Mouse (Mus musculus) Muller cell, postnatal 12 days (primary cell): ENCODE results near the gene Gm8374.
A peak's percentile ranks its signal among the peaks of the same experiment; 100 is the strongest.
"Not testable (repeated sequence)": the region's sequence is repeated elsewhere in the genome, so short reads cannot be mapped to it uniquely, and the experiment has no call there.

Source experiments
- DNase-seq: peaks from one replicate; pipeline ENCODE4 v3.0.0-alpha.2; 2015; ENCODE audit errors: inconsistent ontology term

Gene Gm8374

DNA sequence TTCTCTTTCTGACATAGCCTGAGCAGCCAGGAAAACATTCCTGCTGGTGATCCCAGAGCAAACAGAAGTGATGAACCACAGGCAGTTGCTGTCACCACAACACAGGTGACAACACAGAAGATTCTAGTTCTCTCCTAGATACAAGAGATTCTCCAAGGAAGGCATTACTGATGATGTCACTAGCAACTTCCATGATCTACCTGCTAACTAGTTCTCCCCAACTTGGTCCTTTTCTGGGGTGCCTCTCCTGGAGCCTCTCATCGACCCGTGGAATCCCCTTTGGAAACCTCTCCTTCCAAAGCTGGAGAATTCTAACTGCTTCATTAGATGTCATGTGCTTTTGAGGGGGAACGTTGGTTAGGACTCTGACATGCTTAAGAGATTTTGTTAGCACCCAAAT, at the start of gene Gm8374:
Gene Gm8374 (minus strand): TSS at position 101 of the 400 bp plus-strand sequence.
- not testable (repeated sequence) for DNase-seq

DNA sequence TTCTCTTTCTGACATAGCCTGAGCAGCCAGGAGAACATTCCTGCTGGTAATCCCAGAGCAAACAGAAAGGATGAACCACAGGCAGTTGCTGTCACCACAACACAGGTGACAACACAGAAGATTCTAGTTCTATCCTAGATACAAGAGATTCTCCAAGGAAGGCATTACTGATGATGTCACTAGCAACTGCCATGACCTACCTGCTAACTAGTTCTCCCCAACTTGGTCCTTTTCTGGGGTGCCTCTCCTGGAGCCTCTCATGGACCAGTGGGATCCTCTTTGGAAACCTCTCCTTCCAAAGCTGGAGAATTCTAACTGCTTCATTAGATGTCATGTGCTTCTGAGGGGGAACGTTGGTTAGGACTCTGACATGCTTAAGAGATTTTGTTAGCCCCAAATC, 32.6 kb downstream of the Gm8374 start, which contains the start of gene Gm5797:
Gene Gm5797 (minus strand): TSS at position 101 of the 400 bp plus-strand sequence.
- DNase-seq: not testable (repeated sequence)

DNA sequence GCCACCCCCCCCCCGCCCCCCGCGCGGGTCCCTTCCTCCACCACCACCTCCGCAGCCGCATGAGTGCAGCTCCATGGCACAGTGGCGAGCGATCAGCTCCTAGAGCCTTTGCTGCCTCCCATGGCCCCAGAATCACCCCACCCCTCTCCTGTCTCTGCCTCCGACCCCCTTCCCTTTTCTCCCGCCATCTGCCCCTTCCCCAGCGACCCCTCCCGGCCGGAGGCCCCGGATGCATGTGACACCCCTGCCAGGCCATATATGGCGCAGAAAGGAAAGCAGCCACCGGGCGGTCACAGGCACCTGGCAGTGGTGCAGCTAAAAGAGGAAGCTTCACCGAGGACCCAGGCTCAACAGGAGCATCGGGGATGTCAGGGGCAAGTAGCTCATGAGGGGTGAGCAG, 49.8 kb downstream of the Gm8374 start:
- peak; percentile 4 for DNase-seq

DNA sequence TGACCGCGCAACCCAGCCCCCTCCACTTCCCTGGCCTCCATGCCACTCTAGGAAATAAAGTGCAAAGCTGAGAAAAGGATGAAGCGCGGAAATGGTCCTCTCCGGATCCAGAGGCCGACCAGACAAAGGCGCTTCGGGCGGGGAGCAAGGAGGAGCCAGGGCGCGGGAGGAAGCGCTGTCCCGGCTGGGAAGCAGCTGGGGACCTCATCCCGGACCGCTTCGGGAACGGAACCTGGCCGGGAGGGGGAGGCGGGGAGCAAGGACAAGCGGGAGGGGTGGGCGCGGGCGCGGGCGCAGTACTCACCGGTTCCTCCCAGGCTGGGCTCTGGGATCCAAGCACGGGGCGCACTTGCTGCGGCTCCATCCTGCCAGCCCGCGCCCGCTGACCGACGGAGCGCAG, 50.3 kb downstream of the Gm8374 start, which contains the start of gene Gm3739:
Gene Gm3739 (minus strand): TSS at position 389 of the 400 bp plus-strand sequence.
- DNase-seq: not testable (repeated sequence)
